Mouse (Mus musculus) lung, adult 18-20 months (tissue): ENCODE results near the gene Serpina3k.
"Not testable (repeated sequence)": the region's sequence is repeated elsewhere in the genome, so short reads cannot be mapped to it uniquely, and the experiment has no call there.

Source experiments
- DNase-seq, 2 experiments: peaks; one replicate each; pipeline ENCODE4 v3.0.0; 2022; ENCODE audit warnings: mixed read lengths in 2 of 2

Gene Serpina3k

GRCm38 (mm10) chr12:104391057-104391456, 52.8 kb downstream of the Serpina3k start:
- not testable (repeated sequence) for DNase-seq
